Mouse (Mus musculus) spleen, adult 2 months (tissue): ENCODE results near the gene Tmem87a.

Experiments
- CTCF ChIP-seq: fragments of 200-500 bp; IDR thresholded peaks from 2 replicates; pipeline ENCODE4 v1.5.1; 2011; ENCODE audit warnings: mild to moderate bottlenecking, inconsistent platforms; ENCODE audit not compliant: insufficient read depth, insufficient read length, insufficient replicate concordance; ENCODE audit errors: extremely low read depth
- POLR2A ChIP-seq: fragments of 200-500 bp; IDR thresholded peaks from 2 replicates; pipeline ENCODE4 v1.6.1; 2011; ENCODE audit warnings: low read depth, low read length, inconsistent platforms

DNA sequence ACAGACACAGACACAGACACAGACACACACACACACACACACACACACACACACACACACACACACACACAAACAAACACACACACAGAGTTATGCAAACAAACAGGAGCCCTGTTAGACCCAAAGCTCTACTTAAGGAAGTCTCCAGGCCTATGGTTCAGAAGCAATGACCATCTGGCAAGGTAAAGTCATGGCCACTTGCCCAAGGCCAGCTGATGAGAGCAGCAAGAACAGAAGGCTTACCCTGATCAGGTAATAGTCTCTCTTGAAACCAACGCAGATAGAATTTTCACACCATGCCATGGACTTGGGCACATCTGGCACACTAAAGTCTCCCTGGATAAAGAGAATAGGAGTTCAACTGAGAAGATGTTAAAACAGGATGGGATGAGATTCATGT, 62.2 kb downstream of the Tmem87a start:
- TF ChIP-seq CTCF (no peak), POLR2A (no peak)
